Mouse (Mus musculus): ENCODE results near the gene Dnajc25. TPM values are rescaled to one million over a fixed set of nuclear protein-coding genes. Genes with fewer than 3 reads are reported as not detected.

Dnajc25 gene
- polyA plus RNA-seq, 1 experiment from 2014 or later: 16.9 TPM

DNA sequence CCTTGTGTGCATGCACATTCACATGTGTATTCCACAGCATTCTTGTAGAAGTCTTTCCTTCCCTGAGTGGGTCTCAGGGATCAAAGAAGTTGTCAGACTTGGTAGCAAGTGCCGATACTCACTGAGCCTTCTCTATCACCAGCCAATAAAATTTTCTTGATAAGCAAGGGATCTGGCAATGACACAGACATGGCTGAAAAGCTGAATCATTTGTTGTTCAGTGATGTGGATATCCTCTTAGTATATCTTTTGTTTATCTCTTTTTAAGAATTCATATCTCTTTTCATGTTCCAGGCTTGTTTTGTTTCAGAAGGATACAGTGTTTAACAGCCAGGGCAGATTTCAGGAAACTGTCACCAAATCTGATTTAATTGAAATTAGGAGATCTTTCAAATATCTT lies 3.8 kb downstream of the Dnajc25 start:
- H3K4me3 ChIP-seq (ENCODE audit: low read depth, low read length): no peak overlapping the region
- WGBS: 81% methylated on average over 1 of the region's 1 CpGs
- no peaks in the 10 kb centered on the region for H3K9me3 ChIP-seq (ENCODE audit: control insufficient read depth, low read depth, low read length)
- H3K4me1 ChIP-seq (ENCODE audit: control insufficient read depth, insufficient read depth, low read length): no peaks in the 10 kb centered on the region
- no peaks in the 10 kb centered on the region for H3K36me3 ChIP-seq (ENCODE audit: control insufficient read depth, insufficient read depth, low read length)
- ATAC-seq (ENCODE audit: insufficient number of reproducible peaks, insufficient read depth, low FRiP score, low read depth): no peak
- H3K9ac ChIP-seq (replicated peaks; ENCODE audit: low read depth, low read length): no peak overlapping the region
- no peaks in the 10 kb centered on the region for H3K27me3 ChIP-seq (ENCODE audit: control insufficient read depth, insufficient read depth, low read length)
- H3K4me2 ChIP-seq (replicated peaks; ENCODE audit: low read depth, low read length): no peak overlapping the region
- no peak overlapping the region for H3K27ac ChIP-seq (ENCODE audit: low read length)

DNA sequence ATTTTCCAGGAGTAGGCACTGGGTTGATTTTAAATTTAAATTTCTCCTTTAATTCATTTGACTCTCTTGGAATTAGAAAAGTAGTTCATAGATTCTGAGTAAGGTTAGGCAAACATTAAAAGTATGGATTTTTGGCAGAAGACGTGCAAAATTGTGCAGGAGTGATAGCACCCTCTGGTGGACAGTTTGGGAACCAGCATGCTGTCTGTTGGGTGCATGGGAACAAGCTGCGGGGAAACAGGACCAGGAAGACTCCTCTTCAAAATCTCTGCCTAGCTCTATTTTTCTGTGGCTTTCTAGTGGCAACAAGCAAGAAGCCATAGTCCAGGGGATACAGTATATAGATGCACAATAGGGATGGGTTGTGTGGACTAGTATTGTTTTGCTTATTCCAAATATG lies 4.8 kb downstream of the Dnajc25 start:
- Histone ChIP-seq H3K27ac (ENCODE audit: low read length) (no peak overlapping the region), H3K9me3 (ENCODE audit: control insufficient read depth, low read depth, low read length) (no peaks in the 10 kb centered on the region), H3K36me3 (ENCODE audit: control insufficient read depth, insufficient read depth, low read length) (no peaks in the 10 kb centered on the region), H3K9ac (replicated peaks; ENCODE audit: low read depth, low read length) (no peak overlapping the region), H3K27me3 (ENCODE audit: control insufficient read depth, insufficient read depth, low read length) (no peaks in the 10 kb centered on the region), H3K4me2 (replicated peaks; ENCODE audit: low read depth, low read length) (no peak overlapping the region), H3K4me3 (ENCODE audit: low read depth, low read length) (no peak overlapping the region), H3K4me1 (ENCODE audit: control insufficient read depth, insufficient read depth, low read length) (peaks cover 7% of the 10 kb centered on the region)
- ATAC-seq (ENCODE audit: insufficient number of reproducible peaks, insufficient read depth, low FRiP score, low read depth): no peak
- WGBS: 6% methylated on average over 2 of the region's 2 CpGs

DNA sequence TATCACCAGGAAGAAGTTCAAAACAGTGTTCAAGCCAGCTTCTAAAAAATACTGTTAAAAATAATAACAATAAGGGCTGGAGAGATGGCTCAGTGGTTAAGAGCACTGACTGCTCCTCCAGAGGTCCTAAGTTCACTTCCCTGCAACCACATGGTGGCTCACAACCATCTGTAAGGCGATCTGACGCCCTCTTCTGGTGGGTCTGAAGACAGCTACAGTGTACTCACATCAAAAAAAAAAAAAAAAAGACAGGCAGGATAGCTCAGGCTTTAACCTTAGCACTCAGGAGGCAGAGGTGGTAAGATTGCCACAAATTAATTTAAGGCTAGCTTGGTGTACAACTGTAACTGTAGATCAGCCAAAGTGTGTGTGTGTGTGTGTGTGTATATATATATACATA lies 5.8 kb downstream of the Dnajc25 start:
- peaks cover 15% of the 10 kb centered on the region for H3K4me1 ChIP-seq (ENCODE audit: control insufficient read depth, insufficient read depth, low read length)
- no peak overlapping the region for H3K4me2 ChIP-seq (replicated peaks; ENCODE audit: low read depth, low read length)
- no peaks in the 10 kb centered on the region for H3K36me3 ChIP-seq (ENCODE audit: control insufficient read depth, insufficient read depth, low read length)
- 0% methylated on average over 2 of the region's 2 CpGs for WGBS
- H3K27ac ChIP-seq (ENCODE audit: low read length): no peak overlapping the region
- H3K4me3 ChIP-seq (ENCODE audit: low read depth, low read length): no peak overlapping the region
- H3K9me3 ChIP-seq (ENCODE audit: control insufficient read depth, low read depth, low read length): no peaks in the 10 kb centered on the region
- H3K9ac ChIP-seq (replicated peaks; ENCODE audit: low read depth, low read length): no peak overlapping the region
- H3K27me3 ChIP-seq (ENCODE audit: control insufficient read depth, insufficient read depth, low read length): no peaks in the 10 kb centered on the region
- ATAC-seq (ENCODE audit: insufficient number of reproducible peaks, insufficient read depth, low FRiP score, low read depth): no peak

DNA sequence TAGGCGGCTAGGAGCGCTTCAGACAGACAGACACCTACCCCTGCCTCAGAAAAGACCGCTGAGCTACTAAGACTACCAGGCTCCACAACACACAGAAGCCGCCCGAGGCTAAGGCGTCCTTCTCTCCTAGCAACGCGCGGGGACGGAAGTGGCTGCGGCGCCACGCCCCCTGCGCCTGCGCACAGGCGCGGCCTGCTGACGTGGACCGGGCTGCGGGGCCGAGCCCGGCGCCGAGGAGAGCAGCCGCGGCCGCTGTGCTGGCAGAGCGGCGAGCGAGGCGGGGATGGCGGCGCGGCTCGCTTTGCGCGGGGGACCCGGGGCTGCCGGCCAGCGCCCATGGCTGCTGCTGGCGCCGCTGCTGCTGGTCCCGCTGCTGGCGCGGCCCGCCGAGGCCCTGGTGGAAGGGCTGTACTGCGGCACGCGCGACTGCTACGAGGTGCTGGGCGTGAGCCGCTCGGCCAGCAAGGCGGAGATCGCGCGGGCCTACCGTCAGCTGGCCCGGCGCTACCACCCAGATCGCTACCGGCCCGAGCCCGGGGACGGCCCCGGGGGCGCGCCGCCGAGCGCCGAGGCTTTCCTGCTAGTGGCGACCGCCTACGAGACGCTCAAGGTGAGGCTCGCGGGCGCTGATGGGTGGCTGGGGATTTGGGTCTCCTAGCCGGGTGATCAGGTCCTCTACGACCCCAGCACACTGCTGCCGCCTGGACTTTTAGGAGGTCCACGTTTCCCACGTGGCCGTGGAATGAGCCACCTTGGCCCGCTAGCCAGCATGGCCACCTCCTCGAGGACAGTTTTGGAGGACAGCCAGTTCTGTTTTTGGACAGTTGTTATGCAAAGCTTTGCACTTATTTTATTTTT lies 8.3 kb downstream of the Dnajc25 start, which contains the start of gene Gm20503:
Gene Gm20503, plus strand, starts transcription at position 263 of the 858 bp plus-strand sequence.
- Histone ChIP-seq H3K4me1 (ENCODE audit: control insufficient read depth, insufficient read depth, low read length) (peaks cover 15% of the 10 kb centered on the region), H3K9me3 (ENCODE audit: control insufficient read depth, low read depth, low read length) (no peaks in the 10 kb centered on the region), H3K27me3 (ENCODE audit: control insufficient read depth, insufficient read depth, low read length) (no peaks in the 10 kb centered on the region), H3K9ac (replicated peaks; ENCODE audit: low read depth, low read length) (peak within 1 kb of the TSS; percentile 91), H3K36me3 (ENCODE audit: control insufficient read depth, insufficient read depth, low read length) (no peaks in the 10 kb centered on the region), H3K4me2 (replicated peaks; ENCODE audit: low read depth, low read length) (peak within 1 kb of the TSS; percentile 82), H3K4me3 (ENCODE audit: low read depth, low read length) (peak within 1 kb of the TSS; percentile 96), H3K27ac (ENCODE audit: low read length) (peak within 1 kb of the TSS; percentile 79)
- WGBS: under 1% methylated on average over 79 of the region's 89 CpGs
- ATAC-seq (ENCODE audit: insufficient number of reproducible peaks, insufficient read depth, low FRiP score, low read depth): peak; percentile 98

DNA sequence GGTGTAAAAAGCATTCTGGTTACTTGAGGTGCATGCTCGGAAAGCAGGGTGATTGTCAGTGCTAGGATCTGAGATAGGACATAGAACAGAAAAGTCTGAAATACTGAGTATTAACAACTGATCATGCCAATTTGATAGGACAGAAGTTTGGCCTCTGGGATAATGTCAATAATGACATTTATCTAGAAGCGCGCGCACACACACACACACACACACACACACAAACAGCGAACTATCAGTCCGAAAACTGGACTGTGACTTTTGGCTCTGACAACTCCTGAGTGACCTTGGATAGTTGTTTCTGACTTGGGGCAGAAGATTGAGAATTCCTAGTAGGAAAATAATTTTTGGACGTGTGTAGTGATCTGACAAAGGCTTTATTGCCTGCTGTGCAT lies 8.9 kb downstream of the Dnajc25 start:
- Histone ChIP-seq H3K36me3 (ENCODE audit: control insufficient read depth, insufficient read depth, low read length) (no peaks in the 10 kb centered on the region), H3K9ac (replicated peaks; ENCODE audit: low read depth, low read length) (peak overlapping the region; percentile 91), H3K4me1 (ENCODE audit: control insufficient read depth, insufficient read depth, low read length) (peaks cover 15% of the 10 kb centered on the region), H3K27ac (ENCODE audit: low read length) (no peak overlapping the region; the same call in 1 of the 2 replicates), H3K27me3 (ENCODE audit: control insufficient read depth, insufficient read depth, low read length) (no peaks in the 10 kb centered on the region), H3K9me3 (ENCODE audit: control insufficient read depth, low read depth, low read length) (no peaks in the 10 kb centered on the region), H3K4me2 (replicated peaks; ENCODE audit: low read depth, low read length) (peak overlapping the region; percentile 82), H3K4me3 (ENCODE audit: low read depth, low read length) (peak overlapping the region; percentile 96)
- ATAC-seq (ENCODE audit: insufficient number of reproducible peaks, insufficient read depth, low FRiP score, low read depth): no peak
- WGBS: 17% methylated on average over 7 of the region's 7 CpGs

DNA sequence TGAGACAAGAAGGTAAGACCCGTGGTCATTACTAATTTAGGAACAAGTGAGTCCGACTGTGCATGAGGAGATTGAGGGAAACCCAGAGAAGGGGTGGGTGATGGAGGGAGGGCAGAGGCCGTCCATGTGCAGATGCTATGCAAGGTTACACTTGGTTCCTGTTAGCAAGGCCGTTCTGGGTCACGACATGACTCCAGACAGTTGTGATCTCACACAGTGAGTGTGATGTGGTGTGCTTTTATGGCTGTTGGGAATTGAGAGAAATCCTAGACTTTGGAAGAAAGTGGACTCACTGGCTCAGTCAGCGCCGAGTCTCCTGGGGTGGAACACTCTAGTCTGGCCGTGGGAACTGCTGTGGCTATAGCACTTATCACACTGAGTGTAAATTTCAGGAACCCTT lies 11.3 kb downstream of the Dnajc25 start:
- Histone ChIP-seq H3K9me3 (ENCODE audit: control insufficient read depth, low read depth, low read length) (no peaks in the 10 kb centered on the region), H3K4me1 (ENCODE audit: control insufficient read depth, insufficient read depth, low read length) (peaks cover 15% of the 10 kb centered on the region), H3K4me2 (replicated peaks; ENCODE audit: low read depth, low read length) (no peak overlapping the region), H3K36me3 (ENCODE audit: control insufficient read depth, insufficient read depth, low read length) (no peaks in the 10 kb centered on the region), H3K4me3 (ENCODE audit: low read depth, low read length) (no peak overlapping the region), H3K9ac (replicated peaks; ENCODE audit: low read depth, low read length) (no peak overlapping the region), H3K27me3 (ENCODE audit: control insufficient read depth, insufficient read depth, low read length) (no peaks in the 10 kb centered on the region), H3K27ac (ENCODE audit: low read length) (no peak overlapping the region)
- 68% methylated on average over 8 of the region's 8 CpGs for WGBS
- no peak for ATAC-seq (ENCODE audit: insufficient number of reproducible peaks, insufficient read depth, low FRiP score, low read depth)

DNA sequence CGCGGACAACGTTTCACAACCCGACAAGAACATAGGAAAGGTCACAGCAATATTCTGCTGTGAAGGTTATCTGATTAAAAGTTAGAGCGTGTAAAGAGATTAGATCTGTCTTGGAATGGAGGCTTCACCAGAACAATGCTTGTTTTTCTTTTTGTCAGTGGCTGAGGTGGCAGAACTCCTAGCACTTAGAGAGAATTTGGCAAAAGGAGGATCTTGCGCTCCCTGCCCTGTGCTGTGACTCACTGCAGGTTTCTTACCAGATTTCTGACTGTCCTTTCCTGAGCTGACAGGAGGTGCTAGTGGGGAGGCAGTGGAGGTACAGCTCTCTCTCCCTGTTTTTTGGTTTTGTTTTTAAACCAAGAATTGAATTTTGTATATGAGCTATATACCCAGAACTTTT lies 12.2 kb downstream of the Dnajc25 start:
- H3K27me3 ChIP-seq (ENCODE audit: control insufficient read depth, insufficient read depth, low read length): no peaks in the 10 kb centered on the region
- H3K4me1 ChIP-seq (ENCODE audit: control insufficient read depth, insufficient read depth, low read length): peaks cover 15% of the 10 kb centered on the region
- WGBS: 83% methylated on average over 6 of the region's 6 CpGs
- no peaks in the 10 kb centered on the region for H3K36me3 ChIP-seq (ENCODE audit: control insufficient read depth, insufficient read depth, low read length)
- no peak overlapping the region for H3K4me3 ChIP-seq (ENCODE audit: low read depth, low read length)
- no peak overlapping the region for H3K27ac ChIP-seq (ENCODE audit: low read length)
- ATAC-seq (ENCODE audit: insufficient number of reproducible peaks, insufficient read depth, low FRiP score, low read depth): no peak
- no peaks in the 10 kb centered on the region for H3K9me3 ChIP-seq (ENCODE audit: control insufficient read depth, low read depth, low read length)
- no peak overlapping the region for H3K9ac ChIP-seq (replicated peaks; ENCODE audit: low read depth, low read length)
- no peak overlapping the region for H3K4me2 ChIP-seq (replicated peaks; ENCODE audit: low read depth, low read length)

DNA sequence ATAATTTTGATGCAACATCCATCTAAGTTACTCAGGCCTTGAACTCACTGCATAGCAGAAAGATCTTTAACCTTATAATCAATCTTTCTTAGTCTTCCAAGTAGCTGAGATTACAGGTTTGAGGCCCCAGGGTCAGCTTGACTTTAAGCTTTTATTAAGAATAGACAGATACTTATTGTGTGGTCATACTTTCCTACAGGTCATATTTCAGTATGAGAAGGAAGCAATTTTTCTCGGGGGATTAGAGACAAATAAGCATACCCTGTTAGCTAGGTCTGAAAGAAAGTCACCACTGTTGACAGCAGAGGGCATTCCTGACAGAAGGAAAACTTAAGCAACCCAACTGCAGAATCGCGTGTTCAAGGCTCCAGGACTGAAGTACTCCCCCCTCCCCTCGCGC lies 13.1 kb downstream of the Dnajc25 start:
- Histone ChIP-seq H3K36me3 (ENCODE audit: control insufficient read depth, insufficient read depth, low read length) (no peaks in the 10 kb centered on the region), H3K9ac (replicated peaks; ENCODE audit: low read depth, low read length) (no peak overlapping the region), H3K27ac (ENCODE audit: low read length) (no peak overlapping the region), H3K4me3 (ENCODE audit: low read depth, low read length) (no peak overlapping the region), H3K9me3 (ENCODE audit: control insufficient read depth, low read depth, low read length) (no peaks in the 10 kb centered on the region), H3K27me3 (ENCODE audit: control insufficient read depth, insufficient read depth, low read length) (no peaks in the 10 kb centered on the region), H3K4me2 (replicated peaks; ENCODE audit: low read depth, low read length) (no peak overlapping the region), H3K4me1 (ENCODE audit: control insufficient read depth, insufficient read depth, low read length) (peaks cover 15% of the 10 kb centered on the region)
- ATAC-seq (ENCODE audit: insufficient number of reproducible peaks, insufficient read depth, low FRiP score, low read depth): no peak
- 66% methylated on average over 5 of the region's 5 CpGs for WGBS

DNA sequence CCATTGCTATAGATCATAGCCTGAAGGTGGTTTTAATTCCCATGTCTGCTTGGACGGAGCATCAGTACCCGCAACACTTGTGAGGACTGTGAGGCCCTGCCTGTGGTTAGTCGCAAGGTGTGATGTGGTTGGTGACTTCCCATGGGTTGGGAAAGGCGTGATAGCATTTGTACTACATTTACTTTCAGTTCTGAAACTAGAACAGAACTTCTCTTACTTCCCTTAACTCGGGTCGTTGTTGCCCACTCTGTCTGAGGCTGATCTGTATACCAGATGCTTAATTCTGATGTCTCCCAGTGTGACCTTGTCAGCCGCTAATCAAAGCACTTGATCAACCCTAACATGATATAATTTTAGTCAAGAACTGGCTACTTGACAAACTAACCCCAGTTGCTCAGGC lies 14.3 kb downstream of the Dnajc25 start:
- Histone ChIP-seq H3K4me2 (replicated peaks; ENCODE audit: low read depth, low read length) (no peak overlapping the region), H3K9ac (replicated peaks; ENCODE audit: low read depth, low read length) (no peak overlapping the region), H3K4me1 (ENCODE audit: control insufficient read depth, insufficient read depth, low read length) (peaks cover 12% of the 10 kb centered on the region), H3K27me3 (ENCODE audit: control insufficient read depth, insufficient read depth, low read length) (no peaks in the 10 kb centered on the region), H3K36me3 (ENCODE audit: control insufficient read depth, insufficient read depth, low read length) (no peaks in the 10 kb centered on the region), H3K4me3 (ENCODE audit: low read depth, low read length) (no peak overlapping the region), H3K27ac (ENCODE audit: low read length) (no peak overlapping the region), H3K9me3 (ENCODE audit: control insufficient read depth, low read depth, low read length) (no peaks in the 10 kb centered on the region)
- no peak for ATAC-seq (ENCODE audit: insufficient number of reproducible peaks, insufficient read depth, low FRiP score, low read depth)
- WGBS: 91% methylated on average over 7 of the region's 7 CpGs
